Mouse (Mus musculus): Measurements from ENCODE around the gene Nectin2. TPM values are rescaled to one million over a fixed set of nuclear protein-coding genes. Genes with fewer than 3 reads are reported as not detected.
A peak's percentile ranks its signal among the peaks of the same experiment; 100 is the strongest.

Nectin2 gene
- polyA plus RNA-seq, 1 experiment from 2014 or later, result 82.2 TPM

GRCm38 (mm10) chr7:19762283-19762682 is 12.0 kb upstream of the Nectin2 start:
- Histone ChIP-seq H3K4me3 (ENCODE audit: low read depth, low read length) (no peak overlapping the region), H3K27ac (replicated peaks) (no peak overlapping the region), H3K9me3 (ENCODE audit: control insufficient read depth, low read length) (no peaks in the 10 kb centered on the region), H3K4me2 (replicated peaks; ENCODE audit: low read depth) (no peak overlapping the region), H3K4me1 (replicated peaks; ENCODE audit: control insufficient read depth, insufficient read depth) (no peaks in the 10 kb centered on the region), H3K9ac (ENCODE audit: low read length) (no peak overlapping the region; the same call in 1 of the 2 replicates), H3K27me3 (ENCODE audit: control insufficient read depth, insufficient read depth, low read length) (no peaks in the 10 kb centered on the region), H3K36me3 (ENCODE audit: control insufficient read depth, insufficient read depth, low read length) (peaks cover 8% of the 10 kb centered on the region; the same call in 1 of the 2 replicates)
- no peak for ATAC-seq (ENCODE audit: low FRiP score, low TSS enrichment)
- DNase-seq (ENCODE audit: low spot score), result no peak
- TF ChIP-seq CTCF (IDR thresholded peaks at IDR 0.05; ENCODE audit: low read depth) (no peak), EP300 (optimal IDR thresholded peaks at IDR 0.05) (no peak)
- 61% methylated on average over 11 of the region's 11 CpGs for WGBS

GRCm38 (mm10) chr7:19760021-19760420 is 9.7 kb upstream of the Nectin2 start:
- Histone ChIP-seq H3K4me3 (ENCODE audit: low read depth, low read length) (no peak overlapping the region), H3K27ac (replicated peaks) (no peak overlapping the region), H3K36me3 (ENCODE audit: control insufficient read depth, insufficient read depth, low read length) (peaks cover 8% of the 10 kb centered on the region; the same call in 1 of the 2 replicates), H3K27me3 (ENCODE audit: control insufficient read depth, insufficient read depth, low read length) (no peaks in the 10 kb centered on the region), H3K4me2 (replicated peaks; ENCODE audit: low read depth) (no peak overlapping the region), H3K9ac (ENCODE audit: low read length) (no peak overlapping the region), H3K9me3 (ENCODE audit: control insufficient read depth, low read length) (no peaks in the 10 kb centered on the region), H3K4me1 (replicated peaks; ENCODE audit: control insufficient read depth, insufficient read depth) (no peaks in the 10 kb centered on the region)
- no peak for ATAC-seq (ENCODE audit: low FRiP score, low TSS enrichment)
- DNase-seq (ENCODE audit: low spot score), result no peak
- 78% methylated on average over 13 of the region's 13 CpGs for WGBS
- TF ChIP-seq CTCF (IDR thresholded peaks at IDR 0.05; ENCODE audit: low read depth), result no peak
- no peak for TF ChIP-seq EP300 (optimal IDR thresholded peaks at IDR 0.05)

GRCm38 (mm10) chr7:19758623-19759022 is 8.3 kb upstream of the Nectin2 start:
- H3K27ac ChIP-seq (replicated peaks), result no peak overlapping the region
- H3K36me3 ChIP-seq (ENCODE audit: control insufficient read depth, insufficient read depth, low read length), result peaks cover 8% of the 10 kb centered on the region; the same call in 1 of the 2 replicates
- DNase-seq (ENCODE audit: low spot score) (no peak), ATAC-seq (ENCODE audit: low FRiP score, low TSS enrichment) (no peak)
- H3K27me3 ChIP-seq (ENCODE audit: control insufficient read depth, insufficient read depth, low read length), result no peaks in the 10 kb centered on the region
- WGBS, result 88% methylated on average over 13 of the region's 13 CpGs
- TF ChIP-seq EP300 (optimal IDR thresholded peaks at IDR 0.05), result no peak
- TF ChIP-seq CTCF (IDR thresholded peaks at IDR 0.05; ENCODE audit: low read depth), result no peak
- no peak overlapping the region for H3K9ac ChIP-seq (ENCODE audit: low read length)
- H3K4me2 ChIP-seq (replicated peaks; ENCODE audit: low read depth), result no peak overlapping the region
- no peaks in the 10 kb centered on the region for H3K4me1 ChIP-seq (replicated peaks; ENCODE audit: control insufficient read depth, insufficient read depth)
- no peak overlapping the region for H3K4me3 ChIP-seq (ENCODE audit: low read depth, low read length)
- H3K9me3 ChIP-seq (ENCODE audit: control insufficient read depth, low read length), result no peaks in the 10 kb centered on the region

- peaks cover 5% of the 10 kb centered on the region; the same call in 1 of the 2 replicates for H3K36me3 ChIP-seq (ENCODE audit: control insufficient read depth, insufficient read depth, low read length)
- TF ChIP-seq CTCF (IDR thresholded peaks at IDR 0.05; ENCODE audit: low read depth) (no peak), EP300 (optimal IDR thresholded peaks at IDR 0.05) (no peak)
- DNase-seq (ENCODE audit: low spot score), result peak; percentile 34
- no peaks in the 10 kb centered on the region for H3K4me1 ChIP-seq (replicated peaks; ENCODE audit: control insufficient read depth, insufficient read depth)
- H3K4me3 ChIP-seq (ENCODE audit: low read depth, low read length), result no peak overlapping the region
- H3K9me3 ChIP-seq (ENCODE audit: control insufficient read depth, low read length), result no peaks in the 10 kb centered on the region
- WGBS, result 40% methylated on average over 22 of the region's 24 CpGs
- ATAC-seq (ENCODE audit: low FRiP score, low TSS enrichment), result peak; percentile 58; the same call in 1 of the 2 replicates
- no peaks in the 10 kb centered on the region for H3K27me3 ChIP-seq (ENCODE audit: control insufficient read depth, insufficient read depth, low read length)
- peak overlapping the region; percentile 84 for H3K27ac ChIP-seq (replicated peaks)
- peak overlapping the region; percentile 27; the same call in 1 of the 2 replicates for H3K9ac ChIP-seq (ENCODE audit: low read length)
- H3K4me2 ChIP-seq (replicated peaks; ENCODE audit: low read depth), result peak overlapping the region; percentile 31
These were observed 5.8 kb upstream of the Nectin2 start for GRCm38 (mm10) chr7:19755851-19756786.

DNA sequence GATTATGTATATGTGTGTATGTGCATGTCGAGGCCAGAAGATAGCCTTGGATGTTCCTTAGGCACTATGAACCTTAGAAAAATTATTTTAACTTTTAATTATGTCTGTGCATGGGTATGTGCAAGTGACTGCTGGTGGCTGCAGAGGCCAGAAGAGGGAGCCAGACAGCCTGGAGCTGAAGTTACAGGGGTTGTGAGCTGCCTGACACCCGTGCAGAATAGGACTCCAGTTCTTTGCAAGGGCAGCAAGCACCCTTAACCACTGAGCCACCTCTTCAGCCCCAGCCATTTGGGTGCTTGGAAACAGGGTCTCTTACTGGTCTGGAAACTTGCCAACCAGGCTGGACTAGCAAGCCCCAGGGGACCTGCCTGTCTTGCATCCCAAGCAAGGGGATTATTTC is 4.7 kb upstream of the Nectin2 start:
- no peak for DNase-seq (ENCODE audit: low spot score)
- Histone ChIP-seq H3K4me3 (ENCODE audit: low read depth, low read length) (no peak overlapping the region), H3K4me1 (replicated peaks; ENCODE audit: control insufficient read depth, insufficient read depth) (0 out of 2 replicates have a peak, but pooled peaks cover 2% of the 10 kb centered on the region), H3K36me3 (ENCODE audit: control insufficient read depth, insufficient read depth, low read length) (peaks cover 5% of the 10 kb centered on the region; the same call in 1 of the 2 replicates), H3K4me2 (replicated peaks; ENCODE audit: low read depth) (no peak overlapping the region), H3K9me3 (ENCODE audit: control insufficient read depth, low read length) (no peaks in the 10 kb centered on the region), H3K27me3 (ENCODE audit: control insufficient read depth, insufficient read depth, low read length) (no peaks in the 10 kb centered on the region), H3K9ac (ENCODE audit: low read length) (no peak overlapping the region), H3K27ac (replicated peaks) (peak overlapping the region; percentile 84)
- no peak for TF ChIP-seq EP300 (optimal IDR thresholded peaks at IDR 0.05)
- peak; percentile 50 for TF ChIP-seq CTCF (IDR thresholded peaks at IDR 0.05; ENCODE audit: low read depth)
- WGBS, result 85% methylated on average over 2 of the region's 2 CpGs
- ATAC-seq (ENCODE audit: low FRiP score, low TSS enrichment), result no peak

- H3K4me1 ChIP-seq (replicated peaks; ENCODE audit: control insufficient read depth, insufficient read depth), result 0 out of 2 replicates have a peak, but pooled peaks cover 2% of the 10 kb centered on the region
- H3K27ac ChIP-seq (replicated peaks), result peak overlapping the region; percentile 56
- no peak overlapping the region for H3K9ac ChIP-seq (ENCODE audit: low read length)
- peaks cover 5% of the 10 kb centered on the region; the same call in 1 of the 2 replicates for H3K36me3 ChIP-seq (ENCODE audit: control insufficient read depth, insufficient read depth, low read length)
- no peak for TF ChIP-seq EP300 (optimal IDR thresholded peaks at IDR 0.05)
- no peak for TF ChIP-seq CTCF (IDR thresholded peaks at IDR 0.05; ENCODE audit: low read depth)
- ATAC-seq (ENCODE audit: low FRiP score, low TSS enrichment) (no peak), DNase-seq (ENCODE audit: low spot score) (no peak)
- no peak overlapping the region for H3K4me2 ChIP-seq (replicated peaks; ENCODE audit: low read depth)
- H3K9me3 ChIP-seq (ENCODE audit: control insufficient read depth, low read length), result no peaks in the 10 kb centered on the region
- WGBS, result 54% methylated on average over 1 of the region's 1 CpGs
- H3K4me3 ChIP-seq (ENCODE audit: low read depth, low read length), result no peak overlapping the region
- no peaks in the 10 kb centered on the region for H3K27me3 ChIP-seq (ENCODE audit: control insufficient read depth, insufficient read depth, low read length)
These were observed 3.8 kb upstream of the Nectin2 start for GRCm38 (mm10) chr7:19754065-19754464.
